Mouse (Mus musculus) retina, embryonic 14.5 days (tissue): Measurements from ENCODE around the gene Pard3.
A peak's percentile ranks its signal among the peaks of the same experiment; 100 is the strongest.
"Not testable (repeated sequence)": the region's sequence is repeated elsewhere in the genome, so short reads cannot be mapped to it uniquely, and the experiment has no call there.

Experiments
- DNase-seq: peaks from one replicate; pipeline ENCODE4 v3.0.0-alpha.2; 2015; ENCODE audit warnings: low spot score

The Pard3 gene

DNA sequence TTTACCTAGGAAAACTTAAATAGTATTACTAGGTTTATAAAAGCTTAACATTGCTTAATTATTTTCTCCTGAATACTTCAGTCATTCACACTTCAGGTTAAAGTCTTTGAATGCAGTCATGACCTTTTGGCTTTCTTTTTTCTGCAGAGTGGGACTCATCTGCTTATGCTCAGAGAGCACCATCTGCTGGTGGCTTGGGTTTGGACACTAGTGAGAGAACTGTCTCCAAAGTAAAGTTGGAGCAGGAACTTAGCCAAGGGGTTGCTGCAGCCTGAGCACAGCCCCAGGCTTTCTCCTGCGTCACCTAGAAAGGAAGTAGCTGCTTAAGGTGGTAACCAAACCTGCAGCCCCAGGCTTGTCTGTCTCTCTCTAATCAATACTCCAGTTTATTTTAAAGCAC lies 75.5 kb downstream of the Pard3 start:
- DNase-seq: peak; percentile 85

DNA sequence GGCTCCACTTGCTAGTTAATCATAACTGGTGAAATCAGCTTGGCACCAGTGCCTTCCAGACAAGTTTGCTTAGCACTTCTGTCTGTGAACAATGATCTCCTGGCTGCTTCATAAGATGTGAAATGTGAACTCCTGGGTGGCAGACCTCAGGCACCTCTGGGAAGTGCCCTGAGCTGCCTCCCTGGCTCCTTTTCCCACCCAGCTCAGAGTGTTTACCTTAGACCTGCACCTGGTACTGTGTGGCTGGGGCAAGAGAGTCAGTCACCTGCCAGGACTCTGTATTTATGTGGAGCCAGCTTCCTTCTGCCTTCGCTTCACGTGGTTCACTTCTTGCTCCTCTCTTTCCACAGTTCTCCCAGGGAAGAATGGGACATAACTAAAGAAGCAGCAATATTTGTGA lies 77.3 kb downstream of the Pard3 start:
- no peak for DNase-seq

DNA sequence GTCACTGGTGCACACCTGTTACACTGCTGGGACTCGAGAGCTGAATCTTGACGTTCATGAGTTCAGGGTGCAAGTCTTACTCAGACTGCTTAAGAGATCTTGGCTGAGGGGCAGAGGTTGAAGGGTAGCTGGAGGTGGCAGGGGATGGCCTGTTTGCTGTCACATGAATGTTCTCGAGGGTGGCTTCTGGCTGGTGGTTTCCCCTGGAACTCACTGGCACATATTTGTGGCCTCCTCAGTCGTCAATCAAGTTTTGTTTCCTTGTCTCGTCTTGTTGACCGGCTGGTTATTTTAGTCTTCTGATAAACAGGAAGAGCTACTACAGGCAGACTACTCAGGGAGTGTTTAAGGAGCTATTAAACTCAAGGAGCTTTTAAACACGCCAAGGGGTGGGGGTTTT lies 79.9 kb downstream of the Pard3 start:
- no peak for DNase-seq

DNA sequence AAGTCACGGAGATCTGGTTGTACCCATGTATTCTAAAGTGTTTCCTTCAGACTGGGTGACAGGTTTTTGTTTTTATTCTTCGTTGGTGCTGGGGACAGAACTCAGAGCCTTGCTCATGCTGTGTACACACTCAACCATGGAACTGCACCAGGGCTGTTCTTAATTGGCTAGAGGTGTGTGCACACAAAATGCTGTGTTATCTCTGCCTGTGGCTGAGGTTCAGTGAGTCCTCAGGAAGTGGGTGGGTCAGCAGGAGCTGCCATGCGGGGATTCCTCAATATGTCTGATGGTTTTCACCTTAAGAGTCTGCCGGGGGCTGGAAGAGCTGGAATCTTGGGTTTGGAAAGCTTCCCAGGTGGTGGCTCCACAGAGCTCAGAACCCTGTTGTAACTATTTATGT lies 80.9 kb downstream of the Pard3 start:
- DNase-seq: no peak

DNA sequence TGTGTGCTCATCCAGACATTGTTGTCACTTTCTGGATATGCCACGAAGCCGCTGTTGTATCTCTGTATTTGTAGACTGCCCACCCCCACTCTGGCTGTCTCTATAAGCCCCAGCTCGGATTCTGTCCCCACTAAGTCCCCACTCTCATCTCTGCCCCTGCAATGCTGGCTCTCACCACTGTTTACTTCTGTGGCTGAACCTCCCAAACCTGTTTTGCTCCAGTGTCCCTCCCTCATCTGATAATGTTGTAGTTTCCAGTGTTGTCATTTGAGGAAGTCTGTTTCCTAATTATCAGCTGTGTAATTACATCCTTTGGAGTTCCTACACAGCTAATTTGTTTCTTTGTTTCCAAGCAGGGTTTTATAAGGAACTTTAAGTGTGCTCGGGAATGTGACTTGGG lies 81.4 kb downstream of the Pard3 start:
- DNase-seq: no peak

DNA sequence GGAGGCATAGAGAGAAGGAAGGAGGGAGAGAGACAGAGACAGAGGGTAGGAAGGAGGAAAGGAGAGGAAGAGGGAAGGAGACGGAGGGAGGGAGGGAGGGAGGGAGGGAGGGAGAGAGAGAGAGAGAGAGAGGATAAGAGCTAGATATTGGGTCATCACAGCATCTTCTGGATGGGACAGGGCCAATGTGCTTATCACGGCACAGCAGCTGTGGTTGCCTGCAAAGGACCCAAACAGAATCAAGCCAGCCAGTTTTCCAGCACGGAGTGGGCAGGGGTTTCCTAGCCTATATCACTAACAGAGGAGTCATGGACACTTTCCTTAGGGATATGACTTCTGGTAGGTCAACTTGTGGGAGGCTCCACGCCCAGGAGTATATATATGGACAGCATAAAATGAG lies 82.4 kb downstream of the Pard3 start:
- DNase-seq: no peak

DNA sequence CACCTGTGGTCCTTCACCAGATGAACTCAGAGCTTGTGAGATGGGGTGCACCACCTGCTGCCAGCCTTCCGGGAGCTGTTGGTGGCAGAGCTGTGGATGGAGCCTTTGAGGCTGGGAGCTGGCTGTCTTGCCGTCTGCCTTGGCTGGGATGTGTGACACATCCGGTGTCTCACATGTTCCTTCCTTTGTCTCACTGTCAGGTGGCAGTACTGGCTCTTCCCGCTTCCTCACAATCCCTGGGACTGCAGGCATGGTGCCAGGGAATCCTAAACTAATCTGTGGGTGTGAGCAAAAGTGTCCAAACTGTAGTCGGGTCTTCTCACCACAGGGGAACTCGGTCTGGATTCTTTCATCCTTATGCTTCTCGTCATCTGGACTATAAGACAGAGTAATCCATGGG lies 85.1 kb downstream of the Pard3 start:
- no peak for DNase-seq

DNA sequence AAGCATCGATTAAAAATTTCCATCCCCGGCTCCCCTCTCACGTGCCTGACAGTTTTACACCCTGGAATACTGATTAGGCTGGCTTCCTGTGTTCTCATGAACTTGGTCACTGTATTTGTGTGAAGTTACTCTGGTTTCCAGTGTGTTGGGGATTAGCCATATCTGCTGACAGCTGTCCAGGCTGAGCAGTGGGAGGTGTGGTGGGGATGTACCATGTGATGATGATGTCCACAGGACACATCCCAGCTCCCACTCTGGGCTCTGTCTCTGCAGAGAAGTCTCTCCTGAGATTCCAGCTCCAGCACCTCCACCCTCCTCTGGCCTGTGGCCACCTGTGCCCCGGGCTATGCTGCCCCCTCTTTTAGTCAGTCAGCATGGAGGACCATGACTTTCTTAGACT lies 87.0 kb downstream of the Pard3 start:
- DNase-seq: no peak

DNA sequence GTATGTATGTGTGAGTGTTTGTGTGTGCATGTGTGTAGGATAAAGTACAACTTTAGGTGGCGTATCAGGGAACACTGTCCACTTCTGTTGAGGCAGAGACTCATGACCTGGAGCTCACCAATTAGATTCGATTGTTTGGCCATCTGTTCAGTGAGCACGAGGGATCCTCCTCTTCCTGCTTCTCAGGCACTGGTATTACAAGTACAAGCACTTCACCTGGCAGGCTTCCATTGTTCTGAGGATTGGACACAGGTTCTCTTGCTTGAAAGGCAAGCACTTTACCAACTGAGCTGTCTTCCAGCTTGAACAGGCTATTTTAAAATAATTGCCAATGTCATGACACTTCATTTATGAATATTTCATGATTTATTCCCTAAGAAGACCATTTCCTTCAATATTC lies 88.0 kb downstream of the Pard3 start:
- no peak for DNase-seq

DNA sequence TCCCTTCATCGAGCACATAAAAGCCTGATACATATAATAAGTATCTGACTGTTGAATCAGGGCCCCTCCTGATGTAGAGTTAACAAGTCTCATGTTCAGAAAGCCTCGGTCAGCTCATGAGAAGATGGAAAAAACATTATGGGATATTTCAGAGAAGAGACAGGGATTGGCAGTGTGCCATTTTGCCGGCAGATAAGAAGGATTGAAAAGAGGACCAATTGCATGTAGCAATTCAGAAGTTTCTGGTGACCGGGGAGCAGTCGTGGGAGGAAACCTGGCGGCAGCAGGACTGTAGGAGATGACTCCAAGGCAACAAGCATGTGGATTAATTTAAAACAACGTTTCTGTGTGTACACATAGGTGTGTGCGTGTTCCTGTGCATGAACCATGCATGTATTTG lies 93.4 kb downstream of the Pard3 start:
- DNase-seq: no peak

DNA sequence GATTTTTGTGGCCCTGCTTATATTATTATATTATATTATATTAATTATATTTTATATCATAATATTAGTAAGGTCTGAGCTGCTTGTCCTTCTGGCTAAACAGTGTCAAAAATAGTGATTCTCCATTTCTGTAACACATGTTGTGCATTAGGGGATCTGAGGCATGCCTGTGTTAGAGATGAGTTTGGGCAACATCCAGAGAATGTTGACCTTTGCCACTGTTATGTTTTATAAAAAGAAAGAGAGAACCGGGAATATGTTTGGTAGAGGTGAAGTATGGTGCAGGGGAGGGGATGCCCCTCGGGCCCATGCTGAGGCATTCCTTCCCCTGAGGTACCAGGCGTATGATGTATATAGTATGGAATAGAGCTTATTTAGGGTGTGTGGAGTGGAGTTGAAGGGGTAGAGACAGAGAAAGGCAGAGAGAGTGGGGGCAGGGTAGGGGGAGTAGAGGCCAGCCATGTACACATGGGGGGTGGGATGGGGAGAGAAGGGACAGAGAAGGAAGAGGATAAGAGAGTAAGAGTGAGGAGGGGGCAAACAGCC lies 95.8 kb downstream of the Pard3 start:
- no peak for DNase-seq

DNA sequence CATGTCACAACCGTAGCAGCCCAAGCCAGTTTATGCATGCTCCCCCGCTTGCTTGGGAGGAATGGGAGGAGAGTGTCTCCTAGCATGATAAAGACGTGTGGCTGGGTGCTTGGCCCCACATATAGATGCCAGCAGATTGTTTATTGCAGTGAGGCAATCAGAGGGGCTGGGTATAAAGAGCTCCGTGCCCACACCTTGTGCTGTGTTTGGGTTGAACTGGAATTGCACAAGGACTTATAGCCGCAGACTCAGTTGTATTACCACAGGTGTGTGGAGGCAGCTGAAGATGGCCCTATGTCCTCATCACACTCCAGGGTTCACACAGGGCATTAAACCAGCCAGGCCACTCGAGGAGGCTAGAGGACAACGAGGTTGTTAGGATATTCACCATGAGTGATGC lies 98.2 kb downstream of the Pard3 start:
- DNase-seq: no peak

DNA sequence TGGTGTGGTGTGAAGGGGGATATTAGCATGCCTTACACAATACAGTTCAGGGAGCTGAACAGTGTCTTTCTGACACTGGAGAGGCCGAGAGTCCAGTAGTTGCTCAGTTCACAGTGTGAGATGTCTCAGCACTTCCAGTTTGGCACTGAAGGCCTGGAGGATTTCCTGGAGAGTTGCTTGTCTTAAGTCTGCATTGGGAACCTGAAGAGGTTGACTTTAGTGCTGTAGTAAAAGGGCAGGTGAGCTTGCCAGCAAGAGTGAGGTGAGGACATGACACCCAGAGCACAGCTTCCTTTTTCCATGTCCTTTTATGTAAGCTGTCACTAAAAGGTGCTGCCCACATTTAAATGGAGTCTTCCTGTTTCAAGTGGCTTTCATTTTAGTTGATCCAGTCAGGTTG lies 99.1 kb downstream of the Pard3 start:
- DNase-seq: no peak

DNA sequence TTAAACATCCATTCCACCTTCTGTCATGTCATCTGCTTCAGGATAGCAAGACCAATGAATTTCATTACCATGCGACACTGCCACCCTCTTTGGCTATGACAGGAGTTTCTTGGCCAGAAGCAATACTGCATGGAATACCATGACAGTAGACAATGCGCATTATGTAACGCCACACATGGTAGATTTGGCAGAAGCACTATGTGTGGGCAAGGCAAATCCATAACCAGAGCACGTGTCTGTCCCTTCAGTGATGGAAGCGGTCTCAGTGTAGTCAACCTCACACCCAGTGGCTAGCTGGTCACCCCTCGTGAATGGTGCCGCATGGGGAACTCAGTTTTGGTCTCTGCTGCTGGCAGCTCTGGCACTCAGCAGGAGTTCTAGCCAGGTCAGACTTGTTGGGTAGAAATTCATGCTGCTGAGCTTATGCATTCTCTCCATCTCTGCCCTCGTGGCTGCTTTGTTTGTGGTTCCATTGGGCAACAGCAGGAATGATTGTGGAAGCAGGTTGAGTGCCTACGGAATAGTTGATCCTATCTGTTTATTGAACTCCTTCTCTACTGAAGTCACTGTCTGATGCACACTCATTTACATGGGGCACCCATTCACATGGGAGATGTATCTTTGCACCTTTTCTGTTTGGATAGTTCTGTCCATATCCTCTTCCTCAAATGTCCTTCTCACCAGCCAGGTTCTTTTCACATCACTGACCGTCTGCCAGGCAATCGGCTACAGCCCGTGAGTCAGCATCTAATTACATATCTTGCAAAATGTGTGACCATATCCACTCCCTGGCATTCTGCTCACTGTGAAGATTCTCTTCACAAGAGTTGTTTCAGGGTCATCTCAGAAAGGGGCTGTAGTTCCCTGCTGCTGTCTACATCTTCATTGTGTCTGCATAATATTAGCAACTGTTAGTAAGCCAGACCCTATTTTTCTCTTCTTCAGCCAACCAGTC lies 100.9 kb downstream of the Pard3 start:
- no peak for DNase-seq

DNA sequence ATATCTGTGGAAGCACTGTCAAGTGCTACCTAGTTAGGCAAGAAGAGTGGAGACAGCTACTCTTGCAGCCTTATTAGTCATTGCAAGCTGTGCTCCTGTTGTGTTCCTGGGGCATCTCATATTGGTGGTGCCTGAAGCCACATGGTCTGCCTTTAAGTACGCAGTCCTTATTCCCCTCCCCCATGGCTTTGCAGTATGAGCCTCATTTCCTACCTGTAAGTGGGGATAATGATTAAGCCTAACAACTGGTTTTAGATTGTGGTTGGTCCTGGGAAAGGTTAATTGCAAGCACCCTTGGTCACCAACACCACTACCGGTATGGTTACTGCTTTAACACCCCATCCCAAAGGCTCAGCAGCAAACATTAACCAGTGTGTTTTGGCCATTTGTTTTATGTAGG lies 104.8 kb downstream of the Pard3 start:
- DNase-seq: no peak

DNA sequence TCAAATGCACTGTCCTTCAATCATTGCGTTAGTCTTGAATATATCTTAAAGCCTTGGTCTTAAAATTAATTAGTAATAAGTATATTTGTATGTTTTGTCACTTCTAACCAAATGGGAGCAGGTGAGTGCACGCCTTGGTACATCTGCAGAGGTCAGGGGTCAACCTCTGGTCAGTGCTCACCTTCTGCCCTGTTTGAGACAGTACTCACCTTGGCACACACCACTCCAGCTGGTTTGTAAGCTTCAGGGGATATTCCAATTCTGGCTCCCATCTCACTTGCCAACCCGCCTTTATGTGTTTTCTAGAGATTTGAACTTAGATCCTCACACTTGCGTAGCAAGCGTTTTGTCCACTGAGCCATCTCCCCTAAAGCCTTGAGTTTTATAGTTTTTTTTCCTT lies 105.7 kb downstream of the Pard3 start:
- no peak for DNase-seq

DNA sequence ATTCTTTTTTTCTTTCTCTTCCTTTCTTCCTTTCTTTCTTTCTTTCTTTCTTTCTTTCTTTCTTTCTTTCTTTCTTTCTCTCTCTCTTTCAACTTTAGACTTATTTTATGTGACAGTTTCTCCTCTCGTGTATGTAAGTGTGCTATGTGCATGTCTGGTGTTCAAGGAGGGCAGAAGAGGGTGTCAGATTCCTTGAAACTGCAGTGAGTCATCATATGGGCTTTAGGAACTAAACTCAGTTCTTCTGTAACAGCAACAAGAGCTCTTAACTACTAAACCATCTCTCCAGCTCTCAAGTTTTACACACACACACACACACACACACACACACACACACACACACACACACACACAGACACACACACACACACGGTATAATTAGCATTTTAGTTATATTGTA lies 106.7 kb downstream of the Pard3 start:
- not testable (repeated sequence) for DNase-seq

DNA sequence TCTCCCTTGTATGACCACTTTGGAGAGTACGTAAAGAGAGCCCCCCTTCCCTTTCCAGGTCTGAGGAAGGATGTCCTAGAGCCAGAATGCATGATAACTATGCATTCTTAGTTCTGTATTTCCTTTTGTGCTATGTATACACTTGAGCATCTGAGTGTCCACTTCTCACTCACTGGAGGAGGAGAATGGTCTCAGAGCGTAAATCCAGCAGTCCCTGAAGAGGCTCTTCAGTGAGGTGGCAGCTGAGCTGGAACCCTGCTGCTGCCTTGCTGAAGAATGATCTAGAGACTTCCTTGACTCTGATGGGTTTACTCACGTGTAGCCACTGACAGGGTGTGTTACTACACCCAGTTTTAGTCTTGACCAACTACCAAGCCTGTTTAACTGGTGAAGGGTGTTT lies 107.2 kb downstream of the Pard3 start:
- no peak for DNase-seq

DNA sequence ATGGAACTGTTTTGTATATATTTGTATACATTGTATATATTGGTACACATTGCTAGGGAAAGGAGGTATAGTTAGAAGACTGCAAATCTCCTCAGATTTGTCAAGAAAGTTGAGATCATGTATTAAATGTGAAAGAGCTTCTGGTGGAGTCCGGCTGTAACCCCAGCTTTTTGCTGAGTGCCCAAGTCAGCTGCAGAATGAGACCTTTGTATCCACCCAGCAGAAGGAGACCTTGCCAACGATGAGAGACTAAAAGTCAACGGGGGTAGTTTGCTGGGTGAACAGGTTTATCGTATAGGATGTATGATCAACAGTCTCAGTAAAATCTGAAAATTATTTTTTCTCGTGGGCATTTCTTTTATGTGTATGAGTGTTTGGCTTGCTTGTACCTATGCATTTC lies 109.8 kb downstream of the Pard3 start:
- no peak for DNase-seq

DNA sequence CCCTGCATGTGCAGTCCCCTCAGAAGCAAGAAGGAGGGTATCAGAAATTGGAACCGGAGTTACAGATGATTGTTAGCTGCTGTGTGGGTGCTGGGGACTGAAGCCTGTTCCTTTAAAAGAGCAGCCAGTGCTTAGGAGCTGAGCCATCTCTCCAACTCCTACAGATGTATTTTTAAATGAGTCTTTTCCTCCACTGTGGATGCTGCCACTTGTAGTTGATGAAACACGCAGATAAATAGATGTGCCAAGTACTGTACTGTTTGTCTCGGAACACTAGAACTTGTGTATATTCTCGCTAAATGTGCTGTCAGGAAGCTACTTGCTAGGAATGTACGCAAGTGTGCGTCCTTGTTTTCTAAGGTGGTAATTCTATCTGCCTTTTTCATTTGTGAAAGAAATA lies 110.7 kb downstream of the Pard3 start:
- DNase-seq: no peak

DNA sequence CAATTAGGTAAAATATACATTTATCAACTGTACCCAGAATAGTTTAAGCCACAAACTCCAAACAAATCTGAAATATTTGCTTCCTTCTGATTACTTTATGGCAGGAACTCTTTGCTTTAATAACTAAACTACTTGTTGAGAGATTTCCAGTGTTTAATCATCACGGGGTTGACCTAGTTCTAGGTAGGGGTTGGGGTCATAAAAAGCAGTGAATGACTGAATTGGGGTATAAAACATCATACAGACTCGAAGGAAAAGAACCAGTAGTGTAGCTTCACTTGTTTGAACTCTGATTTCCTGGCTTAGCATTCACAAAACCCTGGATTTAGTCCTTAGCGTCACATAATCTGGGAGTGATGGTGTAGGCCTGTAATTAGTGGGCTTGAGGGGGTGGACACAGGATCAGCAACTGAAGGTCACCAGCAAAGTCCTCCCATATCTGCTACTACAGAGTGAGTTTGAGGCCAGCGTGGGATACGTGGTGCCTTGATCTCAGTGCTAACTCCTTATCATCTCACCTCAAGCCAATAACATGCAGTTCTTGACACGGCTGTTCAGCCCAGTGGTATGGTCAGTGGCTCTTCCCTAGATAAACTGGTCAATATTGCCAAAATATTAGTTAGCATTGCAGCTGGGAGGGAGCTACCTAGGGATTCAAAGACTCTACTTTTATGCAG lies 111.6 kb downstream of the Pard3 start:
- peak; percentile 1 for DNase-seq

DNA sequence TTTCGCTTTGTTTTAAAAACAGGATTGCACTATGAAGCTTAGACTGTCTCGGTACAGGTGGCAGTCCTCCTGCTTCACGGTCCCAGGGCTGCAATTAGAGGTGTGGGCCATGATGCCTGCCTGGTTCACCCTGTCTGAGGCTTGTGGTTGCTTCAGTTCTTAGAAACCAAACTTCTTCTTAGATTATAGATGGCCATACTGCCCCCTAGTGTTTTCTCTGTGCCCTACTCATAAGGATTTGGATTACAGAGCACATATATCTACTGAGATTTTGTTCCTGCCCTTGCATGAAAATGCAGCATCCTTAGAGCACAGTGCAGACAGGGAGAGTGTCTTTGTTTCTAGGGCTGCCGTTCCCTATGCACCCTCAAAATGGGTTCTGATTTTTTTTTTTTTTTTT lies 114.9 kb downstream of the Pard3 start:
- DNase-seq: peak; percentile 88

DNA sequence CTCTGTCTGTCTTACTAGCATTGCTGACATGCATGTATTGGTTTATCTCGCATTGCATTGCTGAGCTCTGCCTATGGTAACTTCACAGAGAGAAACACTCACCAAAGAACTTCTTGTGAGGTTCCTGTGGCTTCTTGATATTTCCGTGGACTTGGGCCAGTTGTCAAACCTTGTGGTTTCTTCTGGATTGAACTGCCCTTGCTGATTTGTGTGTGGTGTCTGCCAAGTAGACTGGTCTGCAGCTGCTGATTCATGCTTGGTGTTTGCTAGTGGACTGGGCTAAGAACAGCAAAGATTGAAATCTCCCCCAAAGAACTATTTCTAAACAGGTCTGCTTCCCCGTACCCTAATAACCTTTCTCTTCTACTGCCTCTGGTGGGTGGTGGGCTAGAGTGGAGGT lies 117.6 kb downstream of the Pard3 start:
- DNase-seq: peak; percentile 1
